Mouse (Mus musculus): ENCODE results near the gene Ank. TPM values are rescaled to one million over a fixed set of nuclear protein-coding genes. Genes with fewer than 3 reads are reported as not detected.

The Ank gene
- polyA plus RNA-seq (2012): 20.5 and 21.7 TPM in 2 replicates

- no peak for TF ChIP-seq GATA1 (IDR thresholded peaks at IDR 0.05; ENCODE audit: low read length)
These were observed at the start of gene Ank for GRCm38 (mm10) chr15:27466131-27467080. Gene Ank (plus strand): TSS chr15:27466677.

- no peak for TF ChIP-seq GATA1 (IDR thresholded peaks at IDR 0.05; ENCODE audit: low read length)
These were observed 47.7 kb upstream of the Ank start for GRCm38 (mm10) chr15:27418566-27419331.

DNA sequence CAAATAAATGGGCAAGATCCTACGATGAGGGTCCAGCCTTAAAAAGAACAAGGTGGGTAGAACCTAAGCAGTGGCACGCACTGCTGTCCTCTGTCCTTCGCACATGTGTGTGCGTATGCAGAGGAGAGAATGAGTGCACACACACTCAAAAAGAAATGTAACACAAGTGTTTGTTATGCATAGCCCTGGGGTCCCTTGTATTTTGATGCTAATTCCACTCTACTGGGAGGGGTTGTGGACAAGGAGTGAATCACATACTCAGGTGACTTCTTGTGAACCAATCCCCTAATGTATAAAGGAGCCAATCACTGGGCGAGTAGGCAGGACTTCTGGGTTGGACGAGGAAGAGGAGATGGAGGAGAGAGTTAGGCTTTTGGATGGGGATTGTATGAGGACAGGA lies 44.9 kb upstream of the Ank start:
- TF ChIP-seq GATA1 (IDR thresholded peaks at IDR 0.05; ENCODE audit: low read length): no peak

- TF ChIP-seq GATA1 (IDR thresholded peaks at IDR 0.05; ENCODE audit: low read length): no peak
These were observed 38.9 kb upstream of the Ank start for GRCm38 (mm10) chr15:27427581-27427980.

DNA sequence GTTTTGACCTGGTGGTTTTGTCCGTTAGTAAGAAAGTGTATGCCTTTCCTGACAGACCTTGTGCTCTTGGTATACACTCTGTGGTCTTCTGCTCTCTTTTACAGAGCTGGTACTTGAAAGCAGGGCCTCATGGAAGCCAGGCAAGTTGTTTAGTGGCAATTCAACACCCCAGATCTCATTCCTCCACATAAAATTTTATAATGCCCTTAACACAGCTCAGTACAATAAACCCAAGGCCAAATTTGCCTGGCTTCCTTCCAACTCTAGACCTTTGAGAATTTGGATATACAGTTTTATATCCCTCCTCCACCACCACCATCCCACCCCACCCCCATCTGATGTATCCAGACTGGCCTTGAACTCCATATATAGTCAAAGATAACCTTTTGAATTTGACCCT lies 36.2 kb upstream of the Ank start:
- no peak for TF ChIP-seq GATA1 (IDR thresholded peaks at IDR 0.05; ENCODE audit: low read length)

GRCm38 (mm10) chr15:27432851-27433615 lies 33.4 kb upstream of the Ank start:
- no peak for TF ChIP-seq GATA1 (IDR thresholded peaks at IDR 0.05; ENCODE audit: low read length)

DNA sequence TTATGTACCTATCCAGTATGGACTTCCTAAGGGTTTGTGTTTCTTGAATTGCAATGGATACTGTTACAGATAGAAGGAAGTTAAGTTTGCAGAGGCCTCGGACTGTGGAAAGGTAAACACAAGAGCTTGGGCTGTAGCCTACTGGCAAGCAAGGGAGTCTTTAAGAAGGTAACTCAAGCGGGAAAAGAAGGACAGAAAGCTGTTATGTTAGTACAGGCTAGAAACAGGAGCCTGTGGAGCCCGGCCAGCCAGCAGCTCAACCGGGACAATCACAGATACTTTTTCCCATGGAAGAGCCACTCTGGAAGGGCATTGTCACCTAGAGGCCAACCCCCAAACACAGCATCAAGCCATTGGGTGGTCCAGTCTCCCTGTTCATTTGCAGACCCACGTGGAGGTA lies 31.1 kb upstream of the Ank start:
- TF ChIP-seq GATA1 (IDR thresholded peaks at IDR 0.05; ENCODE audit: low read length): no peak

GRCm38 (mm10) chr15:27436194-27436593 lies 30.3 kb upstream of the Ank start:
- no peak for TF ChIP-seq GATA1 (IDR thresholded peaks at IDR 0.05; ENCODE audit: low read length)

DNA sequence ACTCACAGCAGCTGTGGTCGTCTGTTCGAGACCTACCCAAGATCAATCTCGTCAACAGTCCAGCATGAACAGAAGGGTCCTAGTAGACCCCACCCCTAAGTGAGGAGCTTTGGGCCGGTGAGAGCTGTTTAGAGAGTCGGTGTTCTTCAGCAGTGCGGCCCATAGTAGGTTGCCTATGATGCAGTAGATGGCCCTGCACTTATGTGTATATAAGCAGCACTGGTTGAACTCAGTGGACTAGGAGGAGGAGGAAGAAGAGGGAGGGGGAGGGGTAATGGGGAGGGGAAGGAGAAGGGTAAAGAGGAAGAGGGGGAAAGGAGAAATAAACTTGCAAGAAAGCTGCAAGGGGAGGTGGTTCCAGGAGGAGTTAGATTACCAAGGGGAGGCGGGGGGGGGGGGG lies 25.4 kb upstream of the Ank start:
- no peak for TF ChIP-seq GATA1 (IDR thresholded peaks at IDR 0.05; ENCODE audit: low read length)

DNA sequence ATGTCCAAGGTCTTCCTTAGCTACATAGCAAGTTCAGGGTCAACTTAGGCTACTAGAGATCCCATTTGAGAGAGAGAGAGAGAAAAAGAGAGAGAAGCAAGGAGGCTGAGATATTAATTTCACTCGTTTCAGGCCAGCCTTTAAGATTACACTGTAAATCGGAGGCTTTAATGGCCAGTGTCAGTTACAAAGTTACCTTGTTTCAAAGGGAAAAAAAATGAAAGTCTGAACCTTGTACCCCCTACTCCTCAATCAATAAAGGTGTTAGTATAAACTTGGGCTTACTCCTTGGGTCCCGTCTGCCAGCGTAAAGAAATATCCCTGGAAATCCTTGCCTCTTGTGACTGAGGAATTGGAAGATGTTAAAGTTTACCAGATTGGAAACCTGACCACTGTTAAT lies 24.9 kb upstream of the Ank start:
- TF ChIP-seq GATA1 (IDR thresholded peaks at IDR 0.05; ENCODE audit: low read length): no peak

DNA sequence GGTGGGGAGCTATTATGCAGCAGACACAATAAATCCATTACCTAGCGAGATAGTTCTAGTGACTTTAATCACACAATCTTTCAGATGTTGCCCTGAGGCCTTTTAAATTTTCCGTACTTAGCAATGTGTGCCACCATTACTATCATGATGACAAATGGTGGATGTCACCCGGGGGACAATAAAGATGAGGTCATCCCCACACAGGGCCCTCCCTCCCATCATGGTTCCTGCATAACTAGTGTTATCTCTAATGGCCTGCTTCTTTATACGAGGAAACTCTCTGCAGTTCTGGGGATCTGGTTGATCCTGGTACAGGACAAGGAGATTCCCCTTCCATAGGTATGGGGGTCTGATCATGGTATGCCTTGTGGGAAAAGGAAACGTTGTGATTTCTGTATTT lies 24.5 kb upstream of the Ank start:
- no peak for TF ChIP-seq GATA1 (IDR thresholded peaks at IDR 0.05; ENCODE audit: low read length)

DNA sequence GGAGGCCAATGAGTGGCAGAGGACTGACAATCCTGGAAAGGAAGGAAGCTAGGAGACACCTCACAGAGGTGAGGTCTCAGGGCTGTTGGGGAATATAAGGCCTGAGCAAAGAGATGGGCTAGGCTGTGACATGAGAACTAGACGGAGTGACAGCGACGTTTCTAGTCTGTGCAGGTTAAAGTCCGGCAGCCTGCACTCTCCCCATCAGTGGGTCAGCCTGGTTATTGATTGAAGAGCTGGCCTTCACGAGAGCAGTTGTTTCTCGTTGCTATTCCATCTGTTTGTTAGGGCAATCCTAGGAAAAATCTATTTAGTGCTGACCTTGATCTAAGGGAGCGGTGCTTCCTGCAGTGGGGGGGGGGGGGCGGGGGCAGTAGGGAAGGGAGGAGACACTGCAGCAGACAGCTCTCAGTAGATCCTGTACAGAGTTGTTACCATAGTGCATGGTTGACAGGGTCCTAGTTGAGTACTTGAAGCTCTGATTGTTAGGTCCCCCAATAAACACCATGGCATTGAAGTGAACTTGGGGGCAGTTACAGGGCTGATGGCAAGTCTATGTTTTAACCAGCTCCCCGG lies 21.6 kb upstream of the Ank start:
- no peak for TF ChIP-seq GATA1 (IDR thresholded peaks at IDR 0.05; ENCODE audit: low read length)

GRCm38 (mm10) chr15:27450689-27451088 lies 15.8 kb upstream of the Ank start:
- TF ChIP-seq GATA1 (IDR thresholded peaks at IDR 0.05; ENCODE audit: low read length): no peak

- TF ChIP-seq GATA1 (IDR thresholded peaks at IDR 0.05; ENCODE audit: low read length): no peak
These were observed 14.7 kb upstream of the Ank start for GRCm38 (mm10) chr15:27451760-27452159.

GRCm38 (mm10) chr15:27452496-27452895 lies 14.0 kb upstream of the Ank start:
- no peak for TF ChIP-seq GATA1 (IDR thresholded peaks at IDR 0.05; ENCODE audit: low read length)
